Mouse (Mus musculus) urinary bladder, postnatal 0 days (tissue): Measurements from ENCODE around the gene Ntng2. TPM values are rescaled to one million over a fixed set of nuclear protein-coding genes. Genes with fewer than 3 reads are reported as not detected.

Experiments used
- polyA plus RNA-seq: library from polyadenylated mRNA; unstranded; fragments of >200 nt; fragmentation: Nextera tagmentation; extraction: Ambion mirVana; gene quantifications from 2 replicates; pipeline ENCODE4 v1.2.1, GENCODE M21; 2015

Gene Ntng2
- 0.62 and 0.89 TPM in 2 replicates for polyA plus RNA-seq

DNA sequence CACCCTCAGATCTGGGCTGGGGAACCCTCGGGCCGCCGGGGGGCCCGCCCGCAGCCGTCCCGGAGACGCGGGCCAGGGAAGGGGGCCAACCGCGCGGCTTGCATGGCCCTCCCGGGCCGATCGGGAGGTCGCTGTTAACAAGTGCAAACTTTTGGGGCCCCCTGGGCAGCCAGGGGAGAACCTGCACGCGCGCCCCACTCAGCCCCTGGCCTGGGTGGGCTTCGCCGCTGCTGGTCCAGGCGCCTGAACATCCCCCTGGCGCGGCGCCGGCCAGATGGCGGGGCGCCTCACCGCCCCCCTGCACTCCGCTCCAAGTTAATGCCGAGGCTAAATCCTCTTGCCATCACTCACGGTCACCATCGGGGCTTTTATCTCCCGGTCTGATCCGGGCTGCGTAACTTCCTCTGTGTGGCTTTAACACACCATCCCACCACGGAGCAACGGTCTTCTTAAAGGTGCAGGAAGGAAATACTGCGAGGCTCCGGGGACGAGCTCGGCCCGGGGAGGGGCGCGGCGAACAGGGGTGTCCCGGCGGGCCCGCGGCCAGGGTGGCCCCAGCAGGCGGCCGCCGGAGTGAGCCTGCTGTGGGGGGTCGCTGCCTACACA lies at the start of gene Ntng2:
Ntng2 (minus strand) TSS at position 407 of the 606 bp plus-strand sequence.

Other genes with a start within 250 kb of the Ntng2 start
- 0.12 and 0.16 TPM in 2 replicates for gene Cfap77, start 197.9 kb downstream of the Ntng2 start, polyA plus RNA-seq
- gene Ttf1, start 192.7 kb downstream of the Ntng2 start, polyA plus RNA-seq: 4.7 TPM in 2 replicates
- 5.6 and 5.8 TPM in 2 replicates for gene Setx, start 128.8 kb downstream of the Ntng2 start, polyA plus RNA-seq
- gene Med27, start 93.8 kb upstream of the Ntng2 start, polyA plus RNA-seq: 33.6 and 34.4 TPM in 2 replicates